Mouse (Mus musculus) heart, embryonic 11.5 days (tissue): Measurements from ENCODE around the gene Slc5a5. TPM values are rescaled to one million over a fixed set of nuclear protein-coding genes. Genes with fewer than 3 reads are reported as not detected.

Experiments used
- ATAC-seq: fragments of 200-750 bp; cut with Nextera tagmentation; replicated peaks from 2 replicates; pipeline ENCODE4 v1.8.0; 2017; ENCODE audit warnings: moderate library complexity; ENCODE audit not compliant: insufficient number of reproducible peaks, low FRiP score, low TSS enrichment
- H3K27ac ChIP-seq: fragments of 300-500 bp; sonication (generic); 2 replicates; pipeline ENCODE4 v1.5.1; 2014; ENCODE audit warnings: mild to moderate bottlenecking, low read depth, low read length
- H3K27me3 ChIP-seq: fragments of 300-500 bp; sonication (generic); 2 replicates; pipeline ENCODE4 v1.6.1; 2014; ENCODE audit warnings: mild to moderate bottlenecking, low read length, mixed read lengths; ENCODE audit not compliant: control insufficient read depth, insufficient read depth
- H3K36me3 ChIP-seq: fragments of 300-500 bp; sonication (generic); 2 replicates; pipeline ENCODE4 v1.6.1; 2014; ENCODE audit warnings: mild to moderate bottlenecking, low read length, moderate library complexity, mixed read lengths; ENCODE audit not compliant: control insufficient read depth, insufficient read depth
- H3K4me1 ChIP-seq: fragments of 300-500 bp; sonication (generic); 2 replicates; pipeline ENCODE4 v1.6.1; 2014; ENCODE audit warnings: low read length; ENCODE audit not compliant: control insufficient read depth, insufficient read depth
- H3K4me2 ChIP-seq: fragments of 300-500 bp; sonication (generic); 2 replicates; pipeline ENCODE4 v1.6.1; 2014; ENCODE audit warnings: mild to moderate bottlenecking, moderate library complexity
- H3K4me3 ChIP-seq: fragments of 300-500 bp; sonication (generic); 2 replicates; pipeline ENCODE4 v1.5.1; 2014; ENCODE audit warnings: low read depth, low read length
- H3K9ac ChIP-seq: fragments of 300-500 bp; sonication (generic); 2 replicates; pipeline ENCODE4 v1.6.1; 2014; ENCODE audit warnings: mild to moderate bottlenecking, low read depth, low read length, moderate library complexity
- H3K9me3 ChIP-seq: fragments of 300-500 bp; sonication (generic); replicated peaks from 2 replicates; pipeline ENCODE4 v1.6.1; 2016; ENCODE audit warnings: low read length; ENCODE audit not compliant: control insufficient read depth
- WGBS: fragments of 180-500 bp; shearing (Covaris S2); extraction: QIAGEN DNeasy Blood & Tissue Kit; methylation state at CpG from one replicate; pipeline ENCODE4 v1.1.7; 2014; ENCODE audit not compliant: insufficient replicate concordance; 5-methylcytosine and 5-hydroxymethylcytosine counted together
- polyA plus RNA-seq: library from polyadenylated mRNA; unstranded; fragments of >200 nt; fragmentation: Nextera tagmentation; extraction: Ambion mirVana; gene quantifications from 2 replicates; pipeline ENCODE4 v1.2.1, GENCODE M21; 2014

Gene Slc5a5
- polyA plus RNA-seq, 1 experiment from 2014 or later, result 0.06 TPM

DNA sequence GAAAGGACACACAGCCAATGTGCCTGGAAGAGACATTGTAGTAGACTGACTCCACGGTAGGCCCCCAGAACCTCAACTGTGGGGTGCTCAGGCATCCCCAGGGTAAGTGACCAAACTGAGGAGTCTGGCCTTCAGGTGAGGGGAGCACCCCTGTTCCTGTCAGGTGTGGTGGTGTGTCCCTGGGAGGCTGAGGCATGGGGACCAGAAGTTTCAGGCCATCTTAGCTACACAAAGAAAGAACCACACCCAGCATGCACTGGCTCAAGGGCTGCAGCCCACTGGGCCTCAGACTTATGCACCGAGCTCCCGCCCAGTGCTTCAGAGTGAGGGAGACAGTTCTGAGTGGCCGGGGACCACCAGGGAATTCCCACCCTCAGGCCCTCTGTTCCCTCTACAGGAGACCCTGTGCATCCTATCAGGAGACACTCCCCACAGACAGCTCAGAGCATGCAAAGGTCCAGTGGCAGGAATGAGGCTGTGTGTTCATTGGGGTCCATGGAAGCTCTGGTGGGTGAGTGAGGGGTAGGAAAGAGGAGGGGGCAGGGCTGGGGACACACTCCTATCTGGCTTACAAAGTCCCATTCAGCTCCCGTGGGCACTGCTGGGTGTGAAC, 21.3 kb downstream of the Slc5a5 start:
- no peak overlapping the region for H3K4me3 ChIP-seq
- H3K27me3 ChIP-seq, result no peaks in the 10 kb centered on the region
- ATAC-seq, result no peak
- H3K9ac ChIP-seq, result no peak overlapping the region
- H3K4me1 ChIP-seq, result peaks cover 17% of the 10 kb centered on the region
- H3K27ac ChIP-seq, result peak overlapping the region; percentile 30; the same call in 1 of the 2 replicates
- H3K4me2 ChIP-seq, result no peak overlapping the region
- H3K9me3 ChIP-seq, result no peaks in the 10 kb centered on the region
- H3K36me3 ChIP-seq, result no peaks in the 10 kb centered on the region
- WGBS, result 80% methylated on average over 5 of the region's 5 CpGs

GRCm38 (mm10) chr8:70869601-70870041, 22.9 kb downstream of the Slc5a5 start:
- H3K4me1 ChIP-seq, result peaks cover 25% of the 10 kb centered on the region
- H3K4me3 ChIP-seq, result no peak overlapping the region
- 47% methylated on average over 16 of the region's 16 CpGs for WGBS
- H3K9me3 ChIP-seq, result no peaks in the 10 kb centered on the region
- no peak; the same call in 1 of the 2 replicates for ATAC-seq
- no peaks in the 10 kb centered on the region for H3K36me3 ChIP-seq
- H3K27ac ChIP-seq, result no peak overlapping the region
- H3K9ac ChIP-seq, result no peak overlapping the region
- H3K27me3 ChIP-seq, result peaks cover under 1% of the 10 kb centered on the region
- H3K4me2 ChIP-seq, result no peak overlapping the region

DNA sequence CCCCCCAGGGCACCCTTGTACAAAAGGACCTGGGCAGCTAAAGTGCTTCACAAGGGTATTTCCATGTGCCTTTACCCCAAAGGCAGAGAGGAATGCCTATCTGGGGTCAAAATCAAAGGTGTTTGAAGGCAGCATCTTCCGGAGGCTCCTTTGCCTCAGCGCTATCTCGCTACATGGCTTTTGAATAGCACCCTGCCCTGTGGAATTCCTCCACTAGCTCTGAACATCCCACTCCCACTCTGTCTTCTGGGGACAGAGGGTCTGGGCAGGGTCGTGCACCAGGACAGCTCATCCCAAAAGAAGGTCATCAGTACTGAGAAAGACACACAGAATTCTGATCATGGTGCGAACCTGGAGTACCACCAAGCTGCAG, 23.4 kb downstream of the Slc5a5 start:
- Histone ChIP-seq H3K4me1 (peaks cover 29% of the 10 kb centered on the region), H3K9ac (0 out of 2 replicates have a peak overlapping the region, but pooled peaks have one; percentile 23), H3K9me3 (no peaks in the 10 kb centered on the region), H3K36me3 (no peaks in the 10 kb centered on the region), H3K27ac (no peak overlapping the region), H3K4me3 (no peak overlapping the region), H3K4me2 (peak overlapping the region; percentile 52; the same call in 1 of the 2 replicates), H3K27me3 (peaks cover 5% of the 10 kb centered on the region)
- WGBS, result 49% methylated on average over 5 of the region's 5 CpGs
- ATAC-seq, result no peak

DNA sequence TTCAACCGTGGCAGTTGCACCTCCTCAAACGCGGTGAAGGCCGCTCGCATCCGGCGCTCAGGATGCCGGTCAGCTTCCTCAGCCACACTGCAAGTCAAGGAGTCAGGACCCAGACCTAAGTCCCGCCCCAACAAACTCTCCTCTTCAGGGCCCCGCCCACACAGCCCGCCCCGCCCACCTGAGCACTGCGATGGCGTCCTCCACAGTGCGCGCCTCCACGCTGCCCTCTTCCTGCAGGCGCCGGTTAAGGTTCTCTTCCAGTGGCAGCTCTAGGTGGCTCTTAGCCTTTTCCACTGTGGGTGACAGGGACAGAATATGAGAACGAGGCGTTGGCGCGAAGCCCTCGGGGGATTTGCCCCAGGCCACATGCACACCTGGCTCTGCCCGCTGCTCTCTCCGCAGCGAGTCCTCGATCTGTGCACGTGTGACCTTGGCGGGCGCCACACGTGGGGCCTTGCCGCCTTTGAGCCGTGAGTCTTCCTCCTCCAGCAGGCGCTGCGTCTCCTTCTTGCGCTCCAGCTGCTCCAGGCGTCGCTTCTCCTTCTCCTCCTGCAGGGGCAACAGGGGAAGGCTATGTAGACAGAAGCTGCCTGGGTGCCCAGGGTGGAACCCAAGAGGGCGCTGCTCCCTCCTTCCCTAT, 23.9 kb downstream of the Slc5a5 start:
- peak overlapping the region; percentile 52 for H3K4me2 ChIP-seq
- H3K9me3 ChIP-seq, result no peaks in the 10 kb centered on the region
- WGBS, result 24% methylated on average over 40 of the region's 40 CpGs
- H3K27me3 ChIP-seq, result peaks cover 9% of the 10 kb centered on the region
- H3K4me3 ChIP-seq, result 0 out of 2 replicates have a peak overlapping the region, but pooled peaks have one; percentile 0
- ATAC-seq, result no peak
- H3K27ac ChIP-seq, result no peak overlapping the region
- peaks cover 34% of the 10 kb centered on the region for H3K4me1 ChIP-seq
- no peaks in the 10 kb centered on the region for H3K36me3 ChIP-seq
- 0 out of 2 replicates have a peak overlapping the region, but pooled peaks have one; percentile 23 for H3K9ac ChIP-seq

DNA sequence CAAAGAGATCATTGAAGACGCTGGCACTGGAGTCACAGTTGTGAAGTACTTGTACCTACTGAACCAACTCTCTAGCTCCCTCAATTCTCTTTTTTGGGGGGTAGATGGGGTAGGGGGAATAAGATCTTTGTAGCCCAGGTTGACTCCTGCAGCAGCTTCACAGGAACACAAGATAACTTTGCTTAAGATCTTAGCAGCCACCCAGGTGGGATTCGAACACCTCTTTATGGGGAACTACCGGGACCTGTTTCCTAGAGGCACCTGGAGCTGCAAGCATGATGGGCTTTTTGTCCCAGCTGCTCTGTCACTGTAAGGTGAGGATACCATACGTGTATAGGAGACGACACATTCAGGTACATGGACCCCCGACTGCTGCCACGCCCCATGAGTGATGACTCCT, 26.0 kb downstream of the Slc5a5 start:
- peaks cover 45% of the 10 kb centered on the region for H3K4me1 ChIP-seq
- peaks cover 30% of the 10 kb centered on the region for H3K27me3 ChIP-seq
- peak overlapping the region; percentile 88; the same call in 1 of the 2 replicates for H3K4me2 ChIP-seq
- H3K9ac ChIP-seq, result no peak overlapping the region
- ATAC-seq, result no peak
- H3K27ac ChIP-seq, result no peak overlapping the region
- 80% methylated on average over 7 of the region's 7 CpGs for WGBS
- H3K4me3 ChIP-seq, result no peak overlapping the region
- no peaks in the 10 kb centered on the region for H3K36me3 ChIP-seq
- no peaks in the 10 kb centered on the region for H3K9me3 ChIP-seq

DNA sequence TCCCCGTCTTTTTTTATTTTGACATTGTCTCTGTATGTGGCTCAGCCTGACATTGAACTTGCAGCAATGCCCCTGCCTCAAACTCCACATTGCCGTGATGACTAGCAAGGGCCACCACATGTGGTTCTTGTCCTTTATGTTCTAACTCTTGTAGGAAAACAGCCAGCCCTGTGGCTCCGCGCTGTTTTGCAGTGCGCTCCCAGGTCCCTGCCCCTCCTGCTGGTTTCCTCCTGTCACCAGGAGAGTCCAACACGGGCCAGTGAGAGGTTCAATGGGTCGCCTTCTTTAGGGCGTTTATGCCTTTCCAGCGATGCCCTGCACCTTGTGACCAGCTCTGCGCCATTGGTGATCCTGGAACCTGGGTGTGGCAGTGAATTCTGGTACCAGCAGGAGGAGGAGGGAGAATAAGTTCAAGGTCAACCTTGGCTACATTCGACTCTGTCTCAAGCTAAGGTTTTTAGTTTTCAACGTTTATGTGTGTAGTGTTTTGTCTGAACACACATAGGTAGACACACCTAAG, 26.5 kb downstream of the Slc5a5 start:
- H3K9ac ChIP-seq, result peak overlapping the region; percentile 54; the same call in 1 of the 2 replicates
- H3K9me3 ChIP-seq, result no peaks in the 10 kb centered on the region
- H3K4me3 ChIP-seq, result peak overlapping the region; percentile 61
- H3K4me1 ChIP-seq, result peaks cover 43% of the 10 kb centered on the region
- WGBS, result 11% methylated on average over 12 of the region's 12 CpGs
- ATAC-seq, result no peak
- peak overlapping the region; percentile 50; the same call in 1 of the 2 replicates for H3K27ac ChIP-seq
- H3K36me3 ChIP-seq, result no peaks in the 10 kb centered on the region
- peaks cover 34% of the 10 kb centered on the region for H3K27me3 ChIP-seq
- H3K4me2 ChIP-seq, result peak overlapping the region; percentile 88

GRCm38 (mm10) chr8:70865350-70866000, 27.1 kb downstream of the Slc5a5 start:
- peak; percentile 83 for ATAC-seq
- H3K4me1 ChIP-seq, result peaks cover 42% of the 10 kb centered on the region

GRCm38 (mm10) chr8:70864712-70865221, 27.8 kb downstream of the Slc5a5 start:
- H3K4me3 ChIP-seq, result peak overlapping the region; percentile 61
- H3K4me2 ChIP-seq, result peak overlapping the region; percentile 88
- H3K27me3 ChIP-seq, result peaks cover 34% of the 10 kb centered on the region
- ATAC-seq, result 0 out of 2 replicates have a peak, but pooled peaks have one; percentile 11
- H3K9me3 ChIP-seq, result no peaks in the 10 kb centered on the region
- no peaks in the 10 kb centered on the region for H3K36me3 ChIP-seq
- H3K27ac ChIP-seq, result peak overlapping the region; percentile 74
- H3K4me1 ChIP-seq, result peaks cover 42% of the 10 kb centered on the region
- H3K9ac ChIP-seq, result peak overlapping the region; percentile 63
- 2% methylated on average over 24 of the region's 24 CpGs for WGBS

More at GRCm38 (mm10) chr8:70865350-70866000, 27.1 kb downstream of the Slc5a5 start:
- WGBS, result under 1% methylated on average over 46 of the region's 46 CpGs
- peak overlapping the region; percentile 88 for H3K4me2 ChIP-seq
- H3K9me3 ChIP-seq, result no peaks in the 10 kb centered on the region
- H3K4me3 ChIP-seq, result peak overlapping the region; percentile 61
- H3K27me3 ChIP-seq, result peaks cover 34% of the 10 kb centered on the region
- H3K27ac ChIP-seq, result peak overlapping the region; percentile 74
- no peaks in the 10 kb centered on the region for H3K36me3 ChIP-seq
- H3K9ac ChIP-seq, result peak overlapping the region; percentile 63
